Mouse (Mus musculus): ENCODE data around the gene M1ap. TPM values are rescaled to one million over a fixed set of nuclear protein-coding genes. Genes with fewer than 3 reads are reported as not detected.

Gene M1ap
- total and polyA plus RNA-seq, 3 experiments = 2.4 to 6.4 (median 3.9) TPM

DNA sequence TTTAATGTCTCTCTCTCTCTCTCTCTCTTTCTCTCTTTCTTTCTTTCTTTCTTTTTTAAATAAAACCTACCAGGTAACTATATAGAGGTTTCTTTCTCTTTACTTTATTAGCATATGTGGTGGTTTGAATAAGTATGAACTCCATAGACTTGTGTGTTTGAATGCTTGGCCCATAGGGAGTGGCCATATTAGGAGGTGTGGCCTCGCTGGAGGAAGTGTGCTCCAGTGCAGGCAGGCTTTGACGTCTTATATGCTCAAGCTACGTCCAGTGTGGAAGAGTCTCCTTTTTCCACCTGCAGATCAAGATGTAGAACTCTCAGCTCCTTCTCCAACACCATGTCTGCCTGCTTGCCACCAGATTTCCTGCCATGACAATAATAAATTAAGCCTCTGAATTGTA lies 72.3 kb downstream of the M1ap start:
- DNase-seq (ENCODE audit: extremely low read depth) = no peak
- Histone ChIP-seq H3K4me2 (ENCODE audit: insufficient read depth, low read depth, poor library complexity, severe bottlenecking) (no peak overlapping the region), H3K79me2 (replicated peaks; ENCODE audit: control insufficient read depth, extremely low read depth, insufficient read depth, poor library complexity, severe bottlenecking) (no peaks in the 10 kb centered on the region), H3K4me3 (replicated peaks in 1 of 3; ENCODE audit: low read depth in 2 of 3, low read length in 2 of 3, poor library complexity in 1 of 3) (no peak overlapping the region), H3K36me3 (replicated peaks in 1 of 2; ENCODE audit: control insufficient read depth in 1 of 2, insufficient read depth in 1 of 2, low read length in 1 of 2) (no peaks in the 10 kb centered on the region), H3K4me1 (ENCODE audit: control insufficient read depth in 1 of 2, insufficient read depth in 2 of 2) (peaks cover 2 to 31% of the 10 kb centered on the region in 2 experiments; a peak in 3 of 4 replicates), H3K27me3 (replicated peaks) (no peaks in the 10 kb centered on the region), H3K9me3 (replicated peaks; ENCODE audit: low read length) (peaks cover 5% of the 10 kb centered on the region), H3K27ac (ENCODE audit: insufficient read depth, low read depth) (no peak overlapping the region), H3K9ac (ENCODE audit: insufficient read depth, low read depth) (no peak overlapping the region)
- TF ChIP-seq TCF12 (IDR thresholded peaks at IDR 0.05; ENCODE audit: low read depth, low read length) (no peak), MAZ (IDR thresholded peaks at IDR 0.05; ENCODE audit: low read depth, low read length) (no peak), HCFC1 (IDR thresholded peaks at IDR 0.05; ENCODE audit: low read depth, low read length) (no peak), ZNF384 (IDR thresholded peaks at IDR 0.05; ENCODE audit: low read depth, low read length) (no peak), ETS1 (conservative IDR thresholded peaks at IDR 0.05; ENCODE audit: low read depth, low read length) (no peak)
- in situ Hi-C loops (cut with MboI; ENCODE audit: low pct_ligation_motif_present, low pct_unique_long_range_greater_than_20kb, low sequenced_read_pairs) = no loop called here
- dilution Hi-C loops (cut with MboI; ENCODE audit: extremely low pct_ligation_motif_present, extremely low pct_unique_long_range_greater_than_20kb, low sequenced_read_pairs) = no loop called here

DNA sequence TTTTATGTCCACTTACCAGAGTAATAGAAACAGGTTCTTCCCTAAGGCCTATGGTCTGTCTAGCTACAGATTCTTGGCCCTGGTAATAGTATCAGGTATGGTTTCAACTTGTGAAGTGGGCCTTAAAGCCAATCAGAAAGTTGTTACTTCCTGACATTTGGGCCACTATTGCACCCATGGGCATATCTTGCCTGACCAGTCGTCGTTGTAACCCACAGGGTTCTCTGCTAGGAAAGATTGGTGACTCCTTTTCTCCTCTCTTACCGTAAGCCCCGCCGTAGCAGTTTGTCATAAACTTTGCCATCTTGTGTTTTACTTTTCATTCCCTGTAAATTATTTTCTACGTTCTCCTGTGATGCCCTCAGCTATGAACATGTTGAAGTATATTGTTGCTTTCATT lies 73.4 kb downstream of the M1ap start:
- no peak overlapping the region for H3K27ac ChIP-seq (ENCODE audit: insufficient read depth, low read depth)
- DNase-seq (ENCODE audit: extremely low read depth) = no peak
- H3K27me3 ChIP-seq (replicated peaks) = no peaks in the 10 kb centered on the region
- dilution Hi-C loops (cut with MboI; ENCODE audit: extremely low pct_ligation_motif_present, extremely low pct_unique_long_range_greater_than_20kb, low sequenced_read_pairs) (no loop called here), in situ Hi-C loops (cut with MboI; ENCODE audit: low pct_ligation_motif_present, low pct_unique_long_range_greater_than_20kb, low sequenced_read_pairs) (no loop called here)
- H3K9ac ChIP-seq (ENCODE audit: insufficient read depth, low read depth) = no peak overlapping the region
- H3K36me3 ChIP-seq (replicated peaks in 1 of 2; ENCODE audit: control insufficient read depth in 1 of 2, insufficient read depth in 1 of 2, low read length in 1 of 2) = no peaks in the 10 kb centered on the region
- TF ChIP-seq NELFE (IDR thresholded peaks at IDR 0.05; ENCODE audit: low read depth, low read length) (no peak), JUND (conservative IDR thresholded peaks at IDR 0.05; ENCODE audit: low read depth, low read length) (no peak), SIN3A (IDR thresholded peaks at IDR 0.05; ENCODE audit: low read length) (no peak), RAD21 (IDR thresholded peaks at IDR 0.05; ENCODE audit: low read depth, low read length) (no peak), CTCF (conservative IDR thresholded peaks at IDR 0.05 in 1 of 2, IDR thresholded peaks at IDR 0.05 in 1 of 2; ENCODE audit: low read depth in 2 of 2, low read length in 2 of 2) (no peak), RCOR1 (conservative IDR thresholded peaks at IDR 0.05; ENCODE audit: low read depth, low read length) (no peak), ETS1 (conservative IDR thresholded peaks at IDR 0.05; ENCODE audit: low read depth, low read length) (no peak), TCF12 (IDR thresholded peaks at IDR 0.05; ENCODE audit: low read depth, low read length) (no peak), MXI1 (IDR thresholded peaks at IDR 0.05; ENCODE audit: low read depth, low read length) (no peak), ZNF384 (IDR thresholded peaks at IDR 0.05; ENCODE audit: low read depth, low read length) (no peak), ZKSCAN1 (IDR thresholded peaks at IDR 0.05; ENCODE audit: borderline replicate concordance, low read depth, low read length) (no peak)
- H3K9me3 ChIP-seq (replicated peaks; ENCODE audit: low read length) = peaks cover 5% of the 10 kb centered on the region
- H3K79me2 ChIP-seq (replicated peaks; ENCODE audit: control insufficient read depth, extremely low read depth, insufficient read depth, poor library complexity, severe bottlenecking) = no peaks in the 10 kb centered on the region
- no peak overlapping the region for H3K4me3 ChIP-seq (replicated peaks in 1 of 3; ENCODE audit: low read depth in 2 of 3, low read length in 2 of 3, poor library complexity in 1 of 3)
- no peak overlapping the region for H3K4me2 ChIP-seq (ENCODE audit: insufficient read depth, low read depth, poor library complexity, severe bottlenecking)
- H3K4me1 ChIP-seq (ENCODE audit: control insufficient read depth in 1 of 2, insufficient read depth in 2 of 2) = peaks cover 9 to 33% of the 10 kb centered on the region in 2 experiments

Measured in CH12.LX (cell line).